Mouse (Mus musculus) liver, embryonic 11.5 days (tissue): ENCODE results near the gene Gstt2. TPM values are rescaled to one million over a fixed set of nuclear protein-coding genes. Genes with fewer than 3 reads are reported as not detected.
A peak's percentile ranks its signal among the peaks of the same experiment; 100 is the strongest.

ENCODE experiments used
- ATAC-seq: fragments of 200-750 bp; cut with Nextera tagmentation; replicated peaks from 2 replicates; pipeline ENCODE4 v1.8.0; 2017; ENCODE audit warnings: moderate number of reproducible peaks, mild to moderate bottlenecking, moderate TSS enrichment, moderate library complexity; ENCODE audit not compliant: low FRiP score
- DNase-seq: peaks from one replicate; pipeline ENCODE4 v3.0.0-alpha.2; 2017; ENCODE audit warnings: low spot score
- H3K27ac ChIP-seq: fragments of 300-500 bp; sonication (generic); 2 replicates; pipeline ENCODE4 v1.5.1; 2014; ENCODE audit warnings: mild to moderate bottlenecking, low read depth, low read length, control low read depth
- H3K27me3 ChIP-seq: fragments of 300-500 bp; sonication (generic); replicated peaks from 2 replicates; pipeline ENCODE4 v1.6.1; 2014; ENCODE audit warnings: low read length, mixed read lengths; ENCODE audit not compliant: control insufficient read depth, insufficient read depth
- H3K36me3 ChIP-seq: fragments of 300-500 bp; sonication (generic); 2 replicates; pipeline ENCODE4 v1.6.1; 2014; ENCODE audit warnings: mild to moderate bottlenecking, low read length, moderate library complexity, mixed read lengths; ENCODE audit not compliant: control insufficient read depth, insufficient read depth
- H3K4me1 ChIP-seq: fragments of 300-500 bp; sonication (generic); replicated peaks from 2 replicates; pipeline ENCODE4 v1.6.1; 2014; ENCODE audit warnings: low read length, mixed read lengths; ENCODE audit not compliant: control insufficient read depth, insufficient read depth
- H3K4me2 ChIP-seq: fragments of 300-500 bp; sonication (generic); 2 replicates; pipeline ENCODE4 v1.6.1; 2014; ENCODE audit warnings: mild to moderate bottlenecking, control low read depth, moderate library complexity
- H3K4me3 ChIP-seq: fragments of 300-500 bp; sonication (generic); 2 replicates; pipeline ENCODE4 v1.5.1; 2014; ENCODE audit warnings: low read depth, low read length, control low read depth
- H3K9ac ChIP-seq: fragments of 300-500 bp; sonication (generic); 2 replicates; pipeline ENCODE4 v1.6.1; 2014; ENCODE audit warnings: low read depth, low read length, control low read depth
- H3K9me3 ChIP-seq: fragments of 300-500 bp; sonication (generic); 2 replicates; pipeline ENCODE4 v1.6.1; 2016; ENCODE audit warnings: low read length, inconsistent platforms, mixed read lengths; ENCODE audit not compliant: control insufficient read depth
- WGBS: fragments of 180-500 bp; shearing (Covaris S2); extraction: QIAGEN DNeasy Blood & Tissue Kit; methylation state at CpG from one replicate; pipeline ENCODE4 v1.1.7; 2014; 5-methylcytosine and 5-hydroxymethylcytosine counted together
- polyA plus RNA-seq: library from polyadenylated mRNA; unstranded; fragments of >200 nt; fragmentation: Nextera tagmentation; extraction: Ambion mirVana; gene quantifications from 2 replicates; pipeline ENCODE4 v1.2.1, GENCODE M21; 2014

Gene Gstt2
- polyA plus RNA-seq = 38.4 and 39.6 TPM in 2 replicates

DNA sequence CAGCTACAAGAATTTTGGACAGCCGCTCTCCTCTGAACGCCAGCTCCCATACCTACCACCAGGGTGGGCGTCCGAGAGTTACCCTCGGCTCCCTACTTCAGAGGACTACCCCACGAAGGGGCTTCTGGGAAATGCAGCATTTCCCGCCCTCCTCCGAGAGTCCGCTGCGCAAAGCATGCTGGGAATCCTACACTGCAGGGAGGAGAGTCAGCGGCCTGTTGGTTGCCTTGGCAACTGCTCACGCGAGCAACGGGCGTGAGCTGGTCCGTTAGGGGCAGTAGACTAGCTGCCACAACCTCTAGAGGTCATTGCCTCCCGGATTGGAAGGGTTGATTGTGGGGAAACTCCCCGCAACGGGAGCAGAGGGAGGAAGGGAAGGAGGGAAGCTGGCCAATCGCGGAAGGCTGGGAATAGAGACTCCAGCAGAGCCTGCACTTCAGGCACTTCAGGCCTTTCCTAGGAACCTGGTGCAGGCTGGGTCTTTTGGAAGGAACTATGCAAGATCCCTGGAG, at the start of gene Gstt2:
Gene Gstt2, minus strand, starts transcription at position 177 of the 512 bp plus-strand sequence.
- Histone ChIP-seq H3K27me3 (no peaks in the 10 kb centered on the region), H3K9me3 (no peaks in the 10 kb centered on the region), H3K36me3 (no peaks in the 10 kb centered on the region), H3K9ac (peak within 1 kb of the TSS; percentile 77), H3K4me1 (peaks cover 31% of the 10 kb centered on the region), H3K4me2 (peak within 1 kb of the TSS; percentile 94), H3K4me3 (peak within 1 kb of the TSS; percentile 51), H3K27ac (peak within 1 kb of the TSS; percentile 77)
- ATAC-seq (peak; percentile 81), DNase-seq (peak; percentile 90)
- under 1% methylated on average over 21 of the region's 21 CpGs for WGBS

DNA sequence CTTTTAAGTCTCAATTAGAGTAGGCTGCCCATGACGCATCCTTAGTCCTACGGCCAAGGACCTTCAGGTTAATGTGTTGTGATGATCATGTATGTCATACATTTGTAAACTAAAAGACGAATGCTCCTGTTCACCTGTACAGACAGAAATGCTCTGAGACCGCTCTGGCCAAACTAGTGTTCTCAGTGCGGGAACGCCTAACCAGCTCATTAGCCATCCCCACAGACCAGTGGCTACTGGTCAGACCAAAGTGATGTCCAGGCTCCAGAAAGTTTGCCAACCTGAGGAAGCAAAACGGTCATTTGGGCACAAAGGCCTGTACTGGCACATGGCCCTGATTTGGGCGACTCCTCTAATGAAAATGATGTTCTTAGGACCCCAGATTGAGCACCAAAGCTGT, 47.5 kb upstream of the Gstt2 start:
- DNase-seq = no peak
- no peaks in the 10 kb centered on the region for H3K36me3 ChIP-seq
- no peak for ATAC-seq
- no peak overlapping the region for H3K4me3 ChIP-seq
- no peak overlapping the region for H3K9ac ChIP-seq
- H3K4me1 ChIP-seq = no peaks in the 10 kb centered on the region
- no peak overlapping the region for H3K4me2 ChIP-seq
- H3K27ac ChIP-seq = no peak overlapping the region
- 87% methylated on average over 8 of the region's 8 CpGs for WGBS
- H3K9me3 ChIP-seq = no peaks in the 10 kb centered on the region
- H3K27me3 ChIP-seq = peaks cover 4% of the 10 kb centered on the region; the same call in 1 of the 2 replicates

DNA sequence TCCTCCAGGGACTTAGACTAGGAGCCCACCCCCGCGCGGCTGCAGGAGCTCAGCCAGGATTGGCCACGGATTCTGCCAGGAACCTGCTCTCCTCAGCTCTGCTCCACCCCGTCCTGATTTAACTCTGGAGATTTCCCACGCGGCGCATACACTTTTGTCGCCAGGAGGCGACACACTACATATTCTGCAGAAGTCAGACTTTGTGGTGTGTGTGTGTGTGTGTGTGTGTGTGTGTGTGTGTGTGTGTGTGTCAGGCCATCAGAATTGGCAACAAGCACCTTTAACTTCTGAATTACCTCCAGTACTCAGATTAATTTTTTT, 46.0 kb upstream of the Gstt2 start:
- Histone ChIP-seq H3K27me3 (peaks cover 4% of the 10 kb centered on the region; the same call in 1 of the 2 replicates), H3K36me3 (no peaks in the 10 kb centered on the region), H3K27ac (peak overlapping the region; percentile 55), H3K4me1 (no peaks in the 10 kb centered on the region), H3K9ac (no peak overlapping the region), H3K4me2 (peak overlapping the region; percentile 50), H3K9me3 (no peaks in the 10 kb centered on the region), H3K4me3 (peak overlapping the region; percentile 17; the same call in 1 of the 2 replicates)
- DNase-seq = no peak
- under 1% methylated on average over 10 of the region's 10 CpGs for WGBS
- peak; percentile 55 for ATAC-seq

DNA sequence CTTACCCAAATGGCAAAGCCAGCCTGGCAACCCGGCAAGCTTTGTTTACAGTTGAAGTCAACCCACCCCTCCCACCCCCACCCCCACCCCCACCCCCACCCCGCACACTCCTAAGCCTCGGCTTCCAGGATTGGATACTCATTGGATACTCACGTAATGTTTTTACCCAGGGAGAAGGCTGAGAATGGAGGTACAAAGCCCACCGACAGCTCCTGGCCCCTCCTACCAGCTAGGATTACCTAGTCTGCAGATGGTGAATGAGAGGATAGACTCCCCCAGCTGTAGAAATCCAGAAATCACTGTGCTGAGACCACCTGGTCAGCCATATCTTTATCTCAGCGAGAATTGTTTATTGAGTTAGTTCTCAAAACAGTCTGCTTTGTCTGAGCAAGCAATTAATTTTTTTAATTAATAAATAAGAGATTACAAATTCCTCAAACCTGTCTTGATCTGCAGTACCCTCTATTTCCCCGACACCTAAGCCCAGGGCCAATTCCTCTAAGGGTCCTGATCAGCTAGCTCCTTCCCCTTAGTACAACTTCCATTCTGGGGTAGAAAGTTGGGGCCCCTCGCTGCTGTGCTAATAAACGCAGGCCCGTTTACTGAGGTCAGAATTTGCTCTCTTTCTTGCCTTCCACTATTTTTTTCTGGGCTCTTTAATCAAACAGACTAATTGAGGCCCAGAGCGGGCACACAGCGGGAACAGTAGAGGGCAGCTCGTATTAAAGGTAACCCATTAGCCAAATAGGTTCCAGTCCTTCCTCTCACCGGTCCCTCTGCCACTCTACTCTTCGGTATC, 45.4 kb upstream of the Gstt2 start:
- no peaks in the 10 kb centered on the region for H3K9me3 ChIP-seq
- H3K27me3 ChIP-seq = peaks cover 4% of the 10 kb centered on the region; the same call in 1 of the 2 replicates
- H3K36me3 ChIP-seq = no peaks in the 10 kb centered on the region
- 12% methylated on average over 15 of the region's 15 CpGs for WGBS
- H3K4me2 ChIP-seq = peak overlapping the region; percentile 50
- DNase-seq (no peak), ATAC-seq (peak; percentile 63; the same call in 1 of the 2 replicates)
- peak overlapping the region; percentile 55 for H3K27ac ChIP-seq
- no peaks in the 10 kb centered on the region for H3K4me1 ChIP-seq
- H3K9ac ChIP-seq = no peak overlapping the region
- peak overlapping the region; percentile 17 for H3K4me3 ChIP-seq

DNA sequence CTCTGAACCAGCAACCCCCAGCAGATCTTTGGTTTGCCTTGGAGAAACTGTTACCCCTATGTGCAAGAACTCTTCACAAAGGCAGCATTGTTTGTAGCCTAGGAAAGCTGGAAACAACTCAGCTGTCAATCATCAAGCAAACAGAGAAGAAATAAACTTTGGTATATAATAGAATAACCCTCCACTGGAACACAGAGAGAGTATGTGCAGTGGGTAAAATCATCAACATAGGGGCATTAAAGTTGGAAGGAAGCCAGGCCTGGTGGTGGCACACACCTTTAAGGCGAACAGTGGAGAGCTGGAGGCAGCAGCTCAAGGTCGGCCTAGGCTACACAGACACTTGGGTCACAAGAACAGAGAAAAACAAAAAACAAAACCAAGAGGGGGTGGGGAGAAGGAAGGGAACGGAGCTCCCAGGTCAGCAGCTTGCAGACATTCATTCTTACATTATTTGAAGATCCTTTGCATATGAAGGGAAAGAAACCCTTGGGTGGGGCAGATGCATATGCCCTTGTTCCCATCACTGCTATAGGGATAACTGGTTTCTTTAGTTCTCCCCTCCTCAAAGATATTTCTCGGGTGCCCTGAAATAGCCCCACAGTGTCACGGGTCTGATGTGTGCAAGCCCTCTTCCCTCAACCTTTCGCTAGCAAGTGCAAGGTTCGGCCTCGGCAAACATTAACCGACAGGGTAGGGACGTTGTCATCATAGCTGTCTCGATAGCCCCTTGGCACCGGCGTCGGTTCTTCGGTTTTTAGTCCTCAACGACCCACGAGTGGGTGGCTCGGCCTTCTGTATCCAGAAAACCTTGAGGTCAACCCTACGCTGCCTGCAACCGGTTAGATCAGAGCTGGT, 44.6 kb upstream of the Gstt2 start:
- H3K4me3 ChIP-seq = no peak overlapping the region; the same call in 1 of the 2 replicates
- H3K9me3 ChIP-seq = no peaks in the 10 kb centered on the region
- H3K36me3 ChIP-seq = no peaks in the 10 kb centered on the region
- H3K27ac ChIP-seq = peak overlapping the region; percentile 38
- H3K27me3 ChIP-seq = peaks cover 4% of the 10 kb centered on the region; the same call in 1 of the 2 replicates
- no peak overlapping the region for H3K9ac ChIP-seq
- DNase-seq (peak; percentile 40), ATAC-seq (peak; percentile 57; the same call in 1 of the 2 replicates)
- H3K4me2 ChIP-seq = peak overlapping the region; percentile 35
- WGBS = 25% methylated on average over 20 of the region's 20 CpGs
- H3K4me1 ChIP-seq = no peaks in the 10 kb centered on the region

DNA sequence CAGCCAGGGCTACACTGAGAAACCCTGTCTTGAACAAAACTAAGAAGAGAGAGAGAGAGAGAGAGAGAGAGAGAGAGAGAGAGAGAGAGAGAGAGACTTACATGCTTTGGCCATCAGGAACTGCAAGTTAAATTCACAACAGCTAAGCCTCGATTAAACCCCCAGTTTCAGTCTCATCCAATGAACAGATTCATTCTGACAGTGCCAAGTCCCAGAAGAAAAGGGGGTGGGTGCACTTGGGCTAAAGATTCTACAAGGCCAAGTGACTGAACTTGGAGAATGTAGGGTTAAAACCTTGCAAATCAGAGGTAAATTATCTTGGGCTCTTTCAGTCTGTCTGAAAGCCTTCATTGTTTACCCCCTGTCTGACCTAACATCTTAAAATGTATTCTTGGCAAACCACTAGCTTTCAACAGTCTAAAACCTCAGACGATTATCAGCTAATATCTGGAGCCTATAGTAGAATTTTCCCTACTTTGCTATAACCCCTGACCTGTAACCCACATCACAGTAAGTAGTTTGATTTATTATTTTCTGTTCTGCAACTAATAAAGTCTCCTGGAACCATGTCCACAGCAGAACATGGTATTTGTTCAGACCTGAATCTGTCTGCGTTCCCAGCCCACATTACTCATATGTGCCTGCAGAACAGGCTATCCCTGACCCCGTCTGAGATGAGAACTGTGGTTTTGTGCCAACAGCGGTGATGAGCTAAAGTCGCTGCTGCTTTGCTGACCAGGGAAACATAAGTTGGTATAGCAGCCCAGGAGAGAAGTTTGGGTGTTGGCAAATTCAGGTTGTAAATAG, 43.8 kb upstream of the Gstt2 start:
- no peaks in the 10 kb centered on the region for H3K36me3 ChIP-seq
- H3K27ac ChIP-seq = 0 out of 2 replicates have a peak overlapping the region, but pooled peaks have one; percentile 38
- H3K4me2 ChIP-seq = no peak overlapping the region
- no peaks in the 10 kb centered on the region for H3K9me3 ChIP-seq
- 62% methylated on average over 6 of the region's 6 CpGs for WGBS
- H3K4me3 ChIP-seq = no peak overlapping the region
- no peak for DNase-seq
- ATAC-seq = no peak
- H3K27me3 ChIP-seq = peaks cover 4% of the 10 kb centered on the region; the same call in 1 of the 2 replicates
- H3K9ac ChIP-seq = no peak overlapping the region
- H3K4me1 ChIP-seq = no peaks in the 10 kb centered on the region

DNA sequence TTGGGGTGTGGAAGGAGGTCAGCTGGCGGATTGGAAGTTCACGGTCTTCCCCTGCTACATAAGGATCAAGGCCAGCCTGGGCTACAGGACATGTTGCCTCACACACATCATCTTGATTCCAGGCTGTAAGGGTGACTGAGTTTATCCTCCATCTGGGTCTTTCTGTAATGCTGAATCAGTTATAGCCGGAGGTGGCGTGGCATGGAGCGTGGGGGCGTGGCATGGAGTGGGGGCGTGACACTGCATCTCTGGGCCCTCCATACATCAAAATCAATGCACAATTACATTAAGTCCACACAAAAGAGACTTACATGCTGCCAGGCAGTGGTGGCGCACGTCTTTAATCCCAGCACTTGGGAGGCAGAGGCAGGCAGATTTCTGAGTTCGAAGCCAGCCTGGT, 43.1 kb upstream of the Gstt2 start:
- Histone ChIP-seq H3K36me3 (no peaks in the 10 kb centered on the region), H3K9me3 (no peaks in the 10 kb centered on the region), H3K4me2 (no peak overlapping the region), H3K4me3 (no peak overlapping the region), H3K9ac (no peak overlapping the region), H3K27me3 (peaks cover 4% of the 10 kb centered on the region; the same call in 1 of the 2 replicates), H3K4me1 (no peaks in the 10 kb centered on the region), H3K27ac (no peak overlapping the region)
- DNase-seq = no peak
- WGBS = 86% methylated on average over 10 of the region's 10 CpGs
- no peak for ATAC-seq

DNA sequence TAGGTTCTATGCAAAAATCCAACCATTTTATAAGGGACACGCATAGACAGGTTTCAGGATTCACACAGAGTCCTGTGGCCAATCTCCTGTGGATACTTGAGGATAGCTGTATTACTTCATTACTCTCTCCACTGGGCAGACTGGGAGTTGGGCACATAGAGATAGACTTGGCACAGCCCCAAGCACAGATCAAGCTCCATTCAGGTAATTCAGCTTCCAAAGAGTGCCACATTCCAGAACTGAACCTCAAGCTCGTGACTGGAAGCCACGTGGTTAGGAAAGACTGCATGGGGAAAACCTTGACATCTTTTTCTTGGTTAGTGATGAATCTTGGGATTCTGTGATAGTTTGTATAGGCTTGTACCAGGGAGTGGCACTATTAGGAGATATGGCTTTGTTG, 41.6 kb upstream of the Gstt2 start:
- ATAC-seq (no peak), DNase-seq (no peak)
- no peaks in the 10 kb centered on the region for H3K4me1 ChIP-seq
- no peaks in the 10 kb centered on the region for H3K36me3 ChIP-seq
- H3K27ac ChIP-seq = no peak overlapping the region
- H3K27me3 ChIP-seq = peaks cover 4% of the 10 kb centered on the region; the same call in 1 of the 2 replicates
- H3K4me2 ChIP-seq = no peak overlapping the region
- WGBS = 88% methylated on average over 3 of the region's 3 CpGs
- H3K4me3 ChIP-seq = no peak overlapping the region
- H3K9me3 ChIP-seq = no peaks in the 10 kb centered on the region
- H3K9ac ChIP-seq = no peak overlapping the region
